Mouse (Mus musculus) stomach, embryonic 15.5 days (tissue): ENCODE data around the gene Car10. TPM values are rescaled to one million over a fixed set of nuclear protein-coding genes. Genes with fewer than 3 reads are reported as not detected.

Source experiments
- ATAC-seq: fragments of 200-750 bp; cut with Nextera tagmentation; 2 replicates; pipeline ENCODE4 v1.8.0; 2017; ENCODE audit warnings: low read depth, moderate number of reproducible peaks, moderate TSS enrichment; ENCODE audit not compliant: insufficient read depth, low FRiP score
- H3K27ac ChIP-seq: fragments of 300-500 bp; sonication (generic); 2 replicates; pipeline ENCODE4 v1.5.1; 2015; ENCODE audit warnings: mild to moderate bottlenecking, inconsistent platforms
- H3K27me3 ChIP-seq: fragments of 300-500 bp; sonication (generic); replicated peaks from 2 replicates; pipeline ENCODE4 v1.6.1; 2015; ENCODE audit warnings: inconsistent platforms
- H3K36me3 ChIP-seq: fragments of 300-500 bp; sonication (generic); 2 replicates; pipeline ENCODE4 v1.6.1; 2015; ENCODE audit warnings: inconsistent platforms
- H3K4me1 ChIP-seq: fragments of 300-500 bp; sonication (generic); 2 replicates; pipeline ENCODE4 v1.6.1; 2015; ENCODE audit warnings: inconsistent platforms
- H3K4me2 ChIP-seq: fragments of 300-500 bp; sonication (generic); 2 replicates; pipeline ENCODE4 v1.6.1; 2015; ENCODE audit warnings: mild to moderate bottlenecking, inconsistent platforms
- H3K4me3 ChIP-seq: fragments of 300-500 bp; sonication (generic); replicated peaks from 2 replicates; pipeline ENCODE4 v1.5.1; 2015; ENCODE audit warnings: inconsistent platforms
- H3K9ac ChIP-seq: fragments of 300-500 bp; sonication (generic); 2 replicates; pipeline ENCODE4 v1.6.1; 2015; ENCODE audit warnings: inconsistent platforms
- H3K9me3 ChIP-seq: fragments of 300-500 bp; sonication (generic); 2 replicates; pipeline ENCODE4 v1.6.1; 2016; ENCODE audit warnings: inconsistent platforms
- WGBS: fragments of 180-500 bp; shearing (Covaris S2); methylation state at CpG from one replicate; pipeline ENCODE4 v1.1.7; 2015; 5-methylcytosine and 5-hydroxymethylcytosine counted together
- polyA plus RNA-seq: library from polyadenylated mRNA; unstranded; fragments of >200 nt; fragmentation: Nextera tagmentation; extraction: Ambion mirVana; gene quantifications from 2 replicates; pipeline ENCODE4 v1.2.1, GENCODE M21; 2015

Car10 gene
- polyA plus RNA-seq, 1 experiment from 2014 or later, result 0.40 TPM

- H3K4me1 ChIP-seq, result no peaks in the 10 kb centered on the region
- no peak overlapping the region for H3K9ac ChIP-seq
- H3K27ac ChIP-seq, result no peak overlapping the region
- 79% methylated on average over 4 of the region's 4 CpGs for whole genome bisulfite sequencing
- no peaks in the 10 kb centered on the region for H3K9me3 ChIP-seq
- H3K4me2 ChIP-seq, result no peak overlapping the region
- no peak overlapping the region for H3K4me3 ChIP-seq
- no peaks in the 10 kb centered on the region for H3K36me3 ChIP-seq
- no peaks in the 10 kb centered on the region for H3K27me3 ChIP-seq
- ATAC-seq, result no peak
These were observed 514.2 kb downstream of the Car10 start for GRCm38 (mm10) chr11:93612071-93612470.

- ATAC-seq, result peak; percentile 39; the same call in 1 of the 2 replicates
- Histone ChIP-seq H3K9ac (no peak overlapping the region), H3K27me3 (no peaks in the 10 kb centered on the region), H3K36me3 (no peaks in the 10 kb centered on the region), H3K4me1 (no peaks in the 10 kb centered on the region), H3K4me2 (no peak overlapping the region), H3K27ac (no peak overlapping the region), H3K9me3 (no peaks in the 10 kb centered on the region), H3K4me3 (no peak overlapping the region)
These were observed 517.0 kb downstream of the Car10 start for GRCm38 (mm10) chr11:93614851-93615250.

- Histone ChIP-seq H3K9ac (no peak overlapping the region), H3K4me2 (no peak overlapping the region), H3K27me3 (no peaks in the 10 kb centered on the region), H3K27ac (no peak overlapping the region), H3K4me3 (no peak overlapping the region), H3K36me3 (no peaks in the 10 kb centered on the region), H3K9me3 (no peaks in the 10 kb centered on the region), H3K4me1 (no peaks in the 10 kb centered on the region)
- 80% methylated on average over 5 of the region's 5 CpGs for WGBS
- ATAC-seq, result no peak
These were observed 525.8 kb downstream of the Car10 start for GRCm38 (mm10) chr11:93623605-93624004.

GRCm38 (mm10) chr11:93639410-93639809, 541.6 kb downstream of the Car10 start:
- no peak for ATAC-seq
- H3K27me3 ChIP-seq, result no peaks in the 10 kb centered on the region
- H3K9ac ChIP-seq, result no peak overlapping the region
- H3K4me1 ChIP-seq, result no peaks in the 10 kb centered on the region
- H3K4me3 ChIP-seq, result no peak overlapping the region
- 70% methylated on average over 3 of the region's 3 CpGs for WGBS
- no peaks in the 10 kb centered on the region for H3K36me3 ChIP-seq
- H3K4me2 ChIP-seq, result no peak overlapping the region
- no peaks in the 10 kb centered on the region for H3K9me3 ChIP-seq
- H3K27ac ChIP-seq, result no peak overlapping the region

- Histone ChIP-seq H3K4me3 (no peak overlapping the region), H3K4me1 (no peaks in the 10 kb centered on the region), H3K4me2 (no peak overlapping the region), H3K36me3 (no peaks in the 10 kb centered on the region), H3K27ac (no peak overlapping the region), H3K9me3 (no peaks in the 10 kb centered on the region), H3K27me3 (no peaks in the 10 kb centered on the region), H3K9ac (no peak overlapping the region)
- WGBS, result 66% methylated on average over 5 of the region's 5 CpGs
- ATAC-seq, result no peak
These were observed 543.1 kb downstream of the Car10 start for GRCm38 (mm10) chr11:93640954-93641353.

- Histone ChIP-seq H3K4me2 (no peak overlapping the region), H3K27ac (no peak overlapping the region), H3K9me3 (no peaks in the 10 kb centered on the region), H3K4me3 (no peak overlapping the region), H3K9ac (no peak overlapping the region), H3K4me1 (no peaks in the 10 kb centered on the region), H3K27me3 (no peaks in the 10 kb centered on the region), H3K36me3 (no peaks in the 10 kb centered on the region)
- ATAC-seq, result no peak
- 92% methylated on average over 1 of the region's 1 CpGs for WGBS
These were observed 544.5 kb downstream of the Car10 start for GRCm38 (mm10) chr11:93642331-93642730.

- Histone ChIP-seq H3K4me3 (no peak overlapping the region), H3K27me3 (no peaks in the 10 kb centered on the region), H3K27ac (no peak overlapping the region), H3K4me1 (no peaks in the 10 kb centered on the region), H3K36me3 (no peaks in the 10 kb centered on the region), H3K4me2 (no peak overlapping the region), H3K9me3 (no peaks in the 10 kb centered on the region), H3K9ac (no peak overlapping the region)
- WGBS, result 79% methylated on average over 4 of the region's 4 CpGs
- no peak for ATAC-seq
These were observed 545.2 kb downstream of the Car10 start for GRCm38 (mm10) chr11:93643006-93643405.

GRCm38 (mm10) chr11:93643436-93643835, 545.6 kb downstream of the Car10 start:
- H3K27me3 ChIP-seq, result no peaks in the 10 kb centered on the region
- H3K9me3 ChIP-seq, result no peaks in the 10 kb centered on the region
- no peaks in the 10 kb centered on the region for H3K4me1 ChIP-seq
- H3K4me2 ChIP-seq, result no peak overlapping the region
- 82% methylated on average over 9 of the region's 9 CpGs for WGBS
- H3K27ac ChIP-seq, result no peak overlapping the region
- no peak for ATAC-seq
- H3K9ac ChIP-seq, result no peak overlapping the region
- no peaks in the 10 kb centered on the region for H3K36me3 ChIP-seq
- no peak overlapping the region for H3K4me3 ChIP-seq

GRCm38 (mm10) chr11:93646216-93646615, 548.4 kb downstream of the Car10 start:
- H3K27ac ChIP-seq, result no peak overlapping the region
- H3K4me2 ChIP-seq, result no peak overlapping the region
- no peaks in the 10 kb centered on the region for H3K27me3 ChIP-seq
- 84% methylated on average over 3 of the region's 3 CpGs for whole genome bisulfite sequencing
- no peaks in the 10 kb centered on the region for H3K36me3 ChIP-seq
- H3K4me3 ChIP-seq, result no peak overlapping the region
- no peaks in the 10 kb centered on the region for H3K4me1 ChIP-seq
- no peak overlapping the region for H3K9ac ChIP-seq
- ATAC-seq, result no peak
- no peaks in the 10 kb centered on the region for H3K9me3 ChIP-seq
